Mouse (Mus musculus) neural tube, embryonic 14.5 days (tissue): Measurements from ENCODE around the gene Mycl. TPM values are rescaled to one million over a fixed set of nuclear protein-coding genes. Genes with fewer than 3 reads are reported as not detected.
"Not testable (repeated sequence)": the region's sequence is repeated elsewhere in the genome, so short reads cannot be mapped to it uniquely, and the experiment has no call there.

ENCODE experiments used
- ATAC-seq: fragments of 200-750 bp; cut with Nextera tagmentation; 2 replicates; pipeline ENCODE4 v1.8.0; 2017; ENCODE audit warnings: low read depth, mild to moderate bottlenecking, moderate TSS enrichment, moderate library complexity
- H3K27ac ChIP-seq: fragments of 300-500 bp; sonication (generic); 2 replicates; pipeline ENCODE4 v1.5.1; 2014; ENCODE audit warnings: low read depth, mild to moderate bottlenecking, control low read depth, low read length, moderate library complexity, mixed read lengths
- H3K27me3 ChIP-seq: fragments of 300-500 bp; sonication (generic); 2 replicates; pipeline ENCODE4 v1.6.1; 2014; ENCODE audit warnings: low read length; ENCODE audit not compliant: control insufficient read depth, insufficient read depth
- H3K36me3 ChIP-seq: fragments of 300-500 bp; sonication (generic); 2 replicates; pipeline ENCODE4 v1.6.1; 2014; ENCODE audit warnings: low read length, mixed read lengths; ENCODE audit not compliant: control insufficient read depth, insufficient read depth
- H3K4me1 ChIP-seq: fragments of 300-500 bp; sonication (generic); 2 replicates; pipeline ENCODE4 v1.6.1; 2014; ENCODE audit warnings: low read length; ENCODE audit not compliant: control insufficient read depth, insufficient read depth
- H3K4me2 ChIP-seq: fragments of 300-500 bp; sonication (generic); 2 replicates; pipeline ENCODE4 v1.6.1; 2014; ENCODE audit warnings: mild to moderate bottlenecking, low read depth, low read length, control low read depth
- H3K4me3 ChIP-seq: fragments of 300-500 bp; sonication (generic); 2 replicates; pipeline ENCODE4 v1.5.1; 2014; ENCODE audit warnings: low read depth, low read length, control low read depth, mixed read lengths
- H3K9ac ChIP-seq: fragments of 300-500 bp; sonication (generic); replicated peaks from 2 replicates; pipeline ENCODE4 v1.6.1; 2014; ENCODE audit warnings: low read depth, mild to moderate bottlenecking, control low read depth, low read length, mixed read lengths
- H3K9me3 ChIP-seq: fragments of 300-500 bp; sonication (generic); 2 replicates; pipeline ENCODE4 v1.6.1; 2016; ENCODE audit warnings: low read length; ENCODE audit not compliant: control insufficient read depth
- WGBS: fragments of 180-500 bp; shearing (Covaris S2); extraction: QIAGEN DNeasy Blood & Tissue Kit; methylation state at CpG from one replicate; pipeline ENCODE4 v1.1.7; 2014; 5-methylcytosine and 5-hydroxymethylcytosine counted together
- polyA plus RNA-seq: library from polyadenylated mRNA; unstranded; fragments of >200 nt; fragmentation: Nextera tagmentation; extraction: Ambion mirVana; gene quantifications from 2 replicates; pipeline ENCODE4 v1.2.1, GENCODE M21; 2014

Gene Mycl
- polyA plus RNA-seq, 1 experiment from 2014 or later, result 60.9 TPM

- Histone ChIP-seq H3K36me3 (no peaks in the 10 kb centered on the region), H3K9ac (no peak overlapping the region), H3K27ac (no peak overlapping the region), H3K4me1 (no peaks in the 10 kb centered on the region), H3K4me3 (no peak overlapping the region), H3K9me3 (no peaks in the 10 kb centered on the region), H3K4me2 (no peak overlapping the region), H3K27me3 (no peaks in the 10 kb centered on the region)
- no peak for ATAC-seq
- 94% methylated on average over 4 of the region's 4 CpGs for WGBS
Observed at GRCm38 (mm10) chr4:122987421-122987820, 8.0 kb upstream of the Mycl start.

- H3K4me3 ChIP-seq, H3K9me3 ChIP-seq, H3K27me3 ChIP-seq, H3K9ac ChIP-seq, H3K4me1 ChIP-seq, H3K36me3 ChIP-seq, ATAC-seq, H3K27ac ChIP-seq, H3K4me2 ChIP-seq: not testable (repeated sequence)
- WGBS, result 58% methylated on average over 3 of the region's 3 CpGs
Observed at GRCm38 (mm10) chr4:122988004-122988403, 7.4 kb upstream of the Mycl start.

GRCm38 (mm10) chr4:122991177-122991576 is 4.3 kb upstream of the Mycl start:
- ATAC-seq, result no peak
- H3K9ac ChIP-seq, result no peak overlapping the region
- H3K4me3 ChIP-seq, result no peak overlapping the region
- WGBS, result 91% methylated on average over 1 of the region's 1 CpGs
- H3K4me1 ChIP-seq, result 0 out of 2 replicates have a peak, but pooled peaks cover 4% of the 10 kb centered on the region
- H3K27ac ChIP-seq, result no peak overlapping the region
- H3K9me3 ChIP-seq, result no peaks in the 10 kb centered on the region
- H3K36me3 ChIP-seq, result no peaks in the 10 kb centered on the region
- H3K4me2 ChIP-seq, result no peak overlapping the region
- no peaks in the 10 kb centered on the region for H3K27me3 ChIP-seq

DNA sequence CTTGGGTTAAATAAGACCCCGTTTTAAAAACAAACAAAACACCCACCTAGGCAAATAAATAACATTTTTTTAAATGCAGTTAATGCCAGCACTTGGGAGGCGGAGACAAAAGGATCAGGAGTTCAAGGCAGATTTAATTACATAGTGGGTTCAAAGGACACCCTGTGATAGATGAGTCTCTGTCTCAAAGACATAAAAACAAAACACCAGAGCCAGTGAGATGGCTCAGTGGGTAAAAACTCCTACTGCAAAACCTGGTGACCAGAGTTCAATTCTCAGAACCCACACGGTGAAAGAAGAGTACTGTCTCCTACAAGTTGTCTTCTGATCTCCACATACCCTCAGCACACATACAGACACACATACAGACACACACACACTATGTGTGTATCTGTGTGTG is 3.2 kb upstream of the Mycl start:
- Histone ChIP-seq H3K27ac (no peak overlapping the region), H3K4me1 (0 out of 2 replicates have a peak, but pooled peaks cover 4% of the 10 kb centered on the region), H3K9me3 (no peaks in the 10 kb centered on the region), H3K27me3 (no peaks in the 10 kb centered on the region), H3K9ac (no peak overlapping the region), H3K36me3 (no peaks in the 10 kb centered on the region), H3K4me3 (no peak overlapping the region), H3K4me2 (no peak overlapping the region)
- 53% methylated on average over 3 of the region's 3 CpGs for WGBS
- ATAC-seq, result no peak

DNA sequence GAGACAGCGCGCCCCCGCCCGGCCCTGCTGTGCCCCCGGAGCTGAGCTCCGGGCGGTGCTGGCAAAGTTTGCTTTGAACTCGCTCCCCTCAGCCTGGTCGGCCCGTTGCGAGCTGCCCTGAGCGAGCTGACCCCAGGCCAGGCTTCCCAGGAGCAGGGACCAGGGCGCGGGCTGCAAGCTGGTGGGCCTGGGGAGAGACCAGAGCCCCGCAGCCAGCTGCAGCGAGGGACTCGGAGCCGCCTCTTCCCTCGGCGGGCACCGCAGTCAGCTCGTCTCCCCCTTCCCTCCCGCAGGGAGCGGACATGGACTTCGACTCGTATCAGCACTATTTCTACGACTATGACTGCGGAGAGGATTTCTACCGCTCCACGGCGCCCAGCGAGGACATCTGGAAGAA is 767 bp downstream of the Mycl start:
- Histone ChIP-seq H3K9me3 (no peaks in the 10 kb centered on the region), H3K9ac (peak overlapping the region; percentile 84), H3K27ac (peak overlapping the region; percentile 85), H3K27me3 (no peaks in the 10 kb centered on the region), H3K4me1 (peaks cover 24% of the 10 kb centered on the region), H3K4me3 (peak overlapping the region; percentile 65), H3K4me2 (peak overlapping the region; percentile 85), H3K36me3 (peaks cover under 1% of the 10 kb centered on the region; the same call in 1 of the 2 replicates)
- WGBS, result 1% methylated on average over 20 of the region's 32 CpGs
- ATAC-seq, result peak; percentile 19

- peaks cover 6% of the 10 kb centered on the region; the same call in 1 of the 2 replicates for H3K36me3 ChIP-seq
- no peaks in the 10 kb centered on the region for H3K9me3 ChIP-seq
- peak; percentile 12 for ATAC-seq
- H3K4me3 ChIP-seq, result peak overlapping the region; percentile 65
- H3K4me2 ChIP-seq, result peak overlapping the region; percentile 85
- H3K27me3 ChIP-seq, result no peaks in the 10 kb centered on the region
- peaks cover 28% of the 10 kb centered on the region for H3K4me1 ChIP-seq
- H3K27ac ChIP-seq, result peak overlapping the region; percentile 85
- H3K9ac ChIP-seq, result peak overlapping the region; percentile 84
- under 1% methylated on average over 47 of the region's 47 CpGs for WGBS
Observed at GRCm38 (mm10) chr4:122996618-122997381, 1.3 kb downstream of the Mycl start.

DNA sequence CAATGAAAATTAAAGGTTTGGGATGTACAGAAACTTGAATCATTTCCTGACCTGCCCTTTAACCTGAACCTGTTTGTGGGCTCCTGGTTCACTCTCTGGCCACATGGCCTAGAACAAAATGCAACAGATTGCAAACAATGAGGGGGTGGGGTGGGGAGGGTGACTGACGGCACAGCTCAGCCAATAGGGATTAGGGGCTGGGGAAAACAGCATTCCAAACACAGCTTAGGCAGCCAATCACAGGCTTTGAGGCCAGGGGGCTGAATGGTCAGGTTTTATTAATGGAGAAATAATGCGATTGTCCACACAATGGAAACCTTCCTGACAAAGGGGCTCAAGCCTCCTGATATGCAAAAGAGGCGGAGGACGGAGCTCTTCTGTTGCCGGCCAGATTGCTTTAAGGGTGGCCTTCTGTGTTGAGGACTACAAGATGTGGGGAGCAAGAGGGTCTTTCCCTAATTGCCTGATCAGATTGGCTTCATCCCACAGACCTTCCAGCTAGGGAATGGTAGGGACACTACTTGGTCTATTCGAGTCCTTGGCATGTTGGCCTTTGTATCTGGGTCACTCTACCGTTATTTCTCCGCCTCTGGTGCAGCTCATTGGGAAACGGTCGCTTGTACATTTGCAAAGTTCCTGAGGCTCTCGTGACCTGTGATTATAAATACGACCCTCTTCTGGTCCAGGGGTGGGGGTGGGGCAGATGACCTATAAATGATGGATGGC is 3.2 kb downstream of the Mycl start:
- no peaks in the 10 kb centered on the region for H3K9me3 ChIP-seq
- ATAC-seq, result peak; percentile 68
- 3% methylated on average over 12 of the region's 12 CpGs for WGBS
- peaks cover 28% of the 10 kb centered on the region for H3K4me1 ChIP-seq
- peak overlapping the region; percentile 54 for H3K9ac ChIP-seq
- no peaks in the 10 kb centered on the region for H3K27me3 ChIP-seq
- peaks cover 13% of the 10 kb centered on the region; the same call in 1 of the 2 replicates for H3K36me3 ChIP-seq
- peak overlapping the region; percentile 86 for H3K27ac ChIP-seq
- H3K4me2 ChIP-seq, result peak overlapping the region; percentile 85
- H3K4me3 ChIP-seq, result peak overlapping the region; percentile 65

GRCm38 (mm10) chr4:122999263-122999691 is 3.8 kb downstream of the Mycl start:
- Histone ChIP-seq H3K27ac (peak overlapping the region; percentile 86), H3K4me2 (peak overlapping the region; percentile 85), H3K9me3 (no peaks in the 10 kb centered on the region), H3K4me3 (peak overlapping the region; percentile 65), H3K4me1 (peaks cover 28% of the 10 kb centered on the region), H3K36me3 (peaks cover 13% of the 10 kb centered on the region; the same call in 1 of the 2 replicates), H3K9ac (peak overlapping the region; percentile 54), H3K27me3 (no peaks in the 10 kb centered on the region)
- ATAC-seq, result no peak
- under 1% methylated on average over 4 of the region's 4 CpGs for WGBS

DNA sequence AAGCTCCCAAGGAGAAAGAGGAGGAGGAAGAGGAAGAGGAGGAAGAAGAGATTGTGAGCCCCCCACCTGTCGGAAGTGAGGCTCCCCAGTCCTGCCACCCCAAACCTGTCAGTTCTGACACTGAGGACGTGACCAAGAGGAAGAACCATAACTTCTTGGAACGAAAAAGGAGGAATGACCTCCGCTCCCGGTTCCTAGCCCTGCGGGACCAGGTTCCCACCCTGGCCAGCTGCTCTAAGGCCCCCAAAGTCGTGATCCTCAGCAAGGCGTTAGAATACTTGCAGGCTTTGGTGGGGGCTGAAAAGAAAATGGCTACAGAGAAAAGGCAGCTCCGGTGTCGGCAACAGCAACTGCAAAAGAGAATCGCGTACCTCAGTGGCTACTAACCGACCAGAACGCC is 4.7 kb downstream of the Mycl start:
- H3K36me3 ChIP-seq, result peaks cover 13% of the 10 kb centered on the region; the same call in 1 of the 2 replicates
- peak overlapping the region; percentile 65; the same call in 1 of the 2 replicates for H3K4me3 ChIP-seq
- WGBS, result 29% methylated on average over 14 of the region's 14 CpGs
- H3K9me3 ChIP-seq, result no peaks in the 10 kb centered on the region
- peak overlapping the region; percentile 86; the same call in 1 of the 2 replicates for H3K27ac ChIP-seq
- peaks cover 24% of the 10 kb centered on the region for H3K4me1 ChIP-seq
- no peaks in the 10 kb centered on the region for H3K27me3 ChIP-seq
- ATAC-seq, result no peak
- H3K4me2 ChIP-seq, result peak overlapping the region; percentile 85
- no peak overlapping the region for H3K9ac ChIP-seq
